Mouse (Mus musculus): ENCODE results near the gene Capzb. TPM values are rescaled to one million over a fixed set of nuclear protein-coding genes. Genes with fewer than 3 reads are reported as not detected.

Gene Capzb
- polyA plus RNA-seq, 1 experiment from 2014 or later, result 395 TPM

- peak overlapping the region; percentile 88 for H3K4me2 ChIP-seq
- H3K9me3 ChIP-seq (replicated peaks), result no peaks in the 10 kb centered on the region
- peak overlapping the region; percentile 82 for H3K4me3 ChIP-seq
Observed at GRCm38 (mm10) chr4:139310899-139311701, 118.4 kb downstream of the Capzb start.

DNA sequence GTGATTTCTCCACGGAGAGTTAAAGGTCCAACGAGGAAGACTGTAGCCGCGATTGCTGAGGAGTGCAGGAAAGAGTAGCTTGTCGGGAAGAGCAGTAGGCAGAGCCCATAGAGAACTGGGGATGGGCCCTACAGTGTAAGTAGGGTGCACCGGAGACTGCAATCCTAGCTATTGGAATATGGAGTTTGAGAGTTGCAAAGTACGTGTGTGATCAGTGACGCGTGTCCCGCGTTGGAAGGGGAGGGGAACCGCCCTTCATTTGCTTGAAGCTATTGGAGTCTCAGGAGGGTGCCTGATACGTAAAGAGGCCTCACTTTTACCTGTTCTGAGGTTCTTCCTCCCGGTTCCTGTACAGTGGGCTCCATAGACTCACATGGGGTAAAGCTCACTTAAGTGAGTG lies 119.0 kb downstream of the Capzb start:
- Histone ChIP-seq H3K4me1 (replicated peaks) (peaks cover 18% of the 10 kb centered on the region), H3K9ac (peak overlapping the region; percentile 85), H3K9me3 (replicated peaks) (no peaks in the 10 kb centered on the region), H3K27ac (ENCODE audit: poor library complexity, severe bottlenecking) (no peak overlapping the region), H3K4me2 (peak overlapping the region; percentile 88), H3K27me3 (replicated peaks) (peaks cover 11% of the 10 kb centered on the region), H3K4me3 (peak overlapping the region; percentile 82), H3K36me3 (peaks cover 25% of the 10 kb centered on the region)
- 24% methylated on average over 14 of the region's 14 CpGs for WGBS
- no peak for ATAC-seq (ENCODE audit: insufficient number of reproducible peaks, low FRiP score)

More at GRCm38 (mm10) chr4:139310899-139311701, 118.4 kb downstream of the Capzb start:
- peak; percentile 73; the same call in 1 of the 2 replicates for ATAC-seq (ENCODE audit: insufficient number of reproducible peaks, low FRiP score)
- H3K27me3 ChIP-seq (replicated peaks), result peaks cover 11% of the 10 kb centered on the region
- under 1% methylated on average over 45 of the region's 53 CpGs for WGBS
- H3K9ac ChIP-seq, result peak overlapping the region; percentile 85
- peak overlapping the region; percentile 43; the same call in 1 of the 2 replicates for H3K27ac ChIP-seq (ENCODE audit: poor library complexity, severe bottlenecking)
- peaks cover 24% of the 10 kb centered on the region; the same call in 1 of the 2 replicates for H3K36me3 ChIP-seq
- H3K4me1 ChIP-seq (replicated peaks), result peaks cover 18% of the 10 kb centered on the region

GRCm38 (mm10) chr4:139312632-139313031 lies 119.9 kb downstream of the Capzb start:
- H3K4me1 ChIP-seq (replicated peaks), result peaks cover 18% of the 10 kb centered on the region
- no peak overlapping the region for H3K4me2 ChIP-seq
- no peak for ATAC-seq (ENCODE audit: insufficient number of reproducible peaks, low FRiP score)
- WGBS, result 54% methylated on average over 4 of the region's 4 CpGs
- no peak overlapping the region for H3K27ac ChIP-seq (ENCODE audit: poor library complexity, severe bottlenecking)
- no peak overlapping the region for H3K9ac ChIP-seq
- H3K4me3 ChIP-seq, result no peak overlapping the region
- peaks cover 30% of the 10 kb centered on the region for H3K36me3 ChIP-seq
- peaks cover 11% of the 10 kb centered on the region for H3K27me3 ChIP-seq (replicated peaks)
- H3K9me3 ChIP-seq (replicated peaks), result no peaks in the 10 kb centered on the region

GRCm38 (mm10) chr4:139318449-139318848 lies 125.8 kb downstream of the Capzb start:
- Histone ChIP-seq H3K27ac (ENCODE audit: poor library complexity, severe bottlenecking) (no peak overlapping the region), H3K4me2 (no peak overlapping the region), H3K4me1 (replicated peaks) (no peaks in the 10 kb centered on the region), H3K4me3 (no peak overlapping the region), H3K36me3 (peaks cover 46% of the 10 kb centered on the region), H3K27me3 (replicated peaks) (no peaks in the 10 kb centered on the region), H3K9me3 (replicated peaks) (no peaks in the 10 kb centered on the region), H3K9ac (no peak overlapping the region)
- no peak for ATAC-seq (ENCODE audit: insufficient number of reproducible peaks, low FRiP score)
- WGBS, result 86% methylated on average over 11 of the region's 11 CpGs

- Histone ChIP-seq H3K27ac (ENCODE audit: poor library complexity, severe bottlenecking) (no peak overlapping the region), H3K4me2 (no peak overlapping the region), H3K9ac (no peak overlapping the region), H3K36me3 (peaks cover 40% of the 10 kb centered on the region), H3K9me3 (replicated peaks) (0 out of 2 replicates have a peak, but pooled peaks cover 1% of the 10 kb centered on the region), H3K4me1 (replicated peaks) (no peaks in the 10 kb centered on the region), H3K4me3 (no peak overlapping the region), H3K27me3 (replicated peaks) (no peaks in the 10 kb centered on the region)
- 87% methylated on average over 4 of the region's 4 CpGs for WGBS
- no peak for ATAC-seq (ENCODE audit: insufficient number of reproducible peaks, low FRiP score)
Observed at GRCm38 (mm10) chr4:139319740-139320139, 127.0 kb downstream of the Capzb start.

- H3K27me3 ChIP-seq (replicated peaks), result peaks cover 12% of the 10 kb centered on the region
- no peak overlapping the region for H3K27ac ChIP-seq (ENCODE audit: poor library complexity, severe bottlenecking)
- H3K9me3 ChIP-seq (replicated peaks), result no peaks in the 10 kb centered on the region; the same call in 1 of the 2 replicates
- 0 out of 2 replicates have a peak, but pooled peaks cover 4% of the 10 kb centered on the region for H3K4me1 ChIP-seq (replicated peaks)
- ATAC-seq (ENCODE audit: insufficient number of reproducible peaks, low FRiP score), result peak; percentile 85
- 4% methylated on average over 10 of the region's 10 CpGs for WGBS
- no peaks in the 10 kb centered on the region for H3K36me3 ChIP-seq
- peak overlapping the region; percentile 37 for H3K4me3 ChIP-seq
- peak overlapping the region; percentile 59 for H3K9ac ChIP-seq
- peak overlapping the region; percentile 63 for H3K4me2 ChIP-seq
Observed at GRCm38 (mm10) chr4:139330605-139331004, 137.9 kb downstream of the Capzb start.

- H3K9ac ChIP-seq, result no peak overlapping the region
- no peak overlapping the region for H3K4me2 ChIP-seq
- 76% methylated on average over 6 of the region's 9 CpGs for WGBS
- no peak for ATAC-seq (ENCODE audit: insufficient number of reproducible peaks, low FRiP score)
- H3K27me3 ChIP-seq (replicated peaks), result peaks cover 17% of the 10 kb centered on the region
- no peaks in the 10 kb centered on the region for H3K9me3 ChIP-seq (replicated peaks)
- H3K36me3 ChIP-seq, result no peaks in the 10 kb centered on the region
- no peak overlapping the region for H3K4me3 ChIP-seq
- peaks cover 9% of the 10 kb centered on the region; the same call in 1 of the 2 replicates for H3K4me1 ChIP-seq (replicated peaks)
- H3K27ac ChIP-seq (ENCODE audit: poor library complexity, severe bottlenecking), result no peak overlapping the region
Observed at GRCm38 (mm10) chr4:139334631-139335295, 142.1 kb downstream of the Capzb start.

DNA sequence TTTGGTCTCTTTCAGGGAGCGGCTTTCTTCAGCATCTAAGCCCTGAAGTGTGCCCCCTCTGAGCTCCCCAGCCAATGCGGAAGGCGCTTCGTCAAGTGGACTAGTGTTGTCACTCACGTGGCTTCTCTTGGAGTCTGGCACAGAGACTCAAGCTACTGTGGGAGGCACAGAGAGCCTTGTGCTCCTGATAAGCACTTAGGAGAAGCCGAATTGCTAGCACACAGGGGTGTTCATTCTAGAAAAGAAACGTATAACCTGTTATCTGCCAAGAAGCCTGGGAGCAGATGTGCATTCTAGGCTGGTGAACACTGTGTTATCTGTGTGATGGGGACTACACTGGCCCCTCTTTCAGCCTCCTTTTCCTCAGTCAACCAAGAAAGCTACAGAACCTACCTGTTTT lies 142.8 kb downstream of the Capzb start:
- peak overlapping the region; percentile 9; the same call in 1 of the 2 replicates for H3K27ac ChIP-seq (ENCODE audit: poor library complexity, severe bottlenecking)
- WGBS, result 30% methylated on average over 7 of the region's 7 CpGs
- peaks cover 17% of the 10 kb centered on the region for H3K27me3 ChIP-seq (replicated peaks)
- H3K9me3 ChIP-seq (replicated peaks), result no peaks in the 10 kb centered on the region
- no peaks in the 10 kb centered on the region for H3K36me3 ChIP-seq
- H3K9ac ChIP-seq, result no peak overlapping the region
- peaks cover 9% of the 10 kb centered on the region; the same call in 1 of the 2 replicates for H3K4me1 ChIP-seq (replicated peaks)
- peak; percentile 82 for ATAC-seq (ENCODE audit: insufficient number of reproducible peaks, low FRiP score)
- no peak overlapping the region for H3K4me3 ChIP-seq
- H3K4me2 ChIP-seq, result no peak overlapping the region

- peak overlapping the region; percentile 65 for H3K4me2 ChIP-seq
- WGBS, result 15% methylated on average over 24 of the region's 24 CpGs
- H3K9me3 ChIP-seq (replicated peaks), result no peaks in the 10 kb centered on the region
- ATAC-seq (ENCODE audit: insufficient number of reproducible peaks, low FRiP score), result peak; percentile 85
- peaks cover 9% of the 10 kb centered on the region; the same call in 1 of the 2 replicates for H3K4me1 ChIP-seq (replicated peaks)
- no peaks in the 10 kb centered on the region for H3K36me3 ChIP-seq
- peak overlapping the region; percentile 33; the same call in 1 of the 2 replicates for H3K9ac ChIP-seq
- peak overlapping the region; percentile 27; the same call in 1 of the 2 replicates for H3K27ac ChIP-seq (ENCODE audit: poor library complexity, severe bottlenecking)
- peaks cover 12% of the 10 kb centered on the region; the same call in 1 of the 2 replicates for H3K27me3 ChIP-seq (replicated peaks)
- H3K4me3 ChIP-seq, result peak overlapping the region; percentile 37
Observed at GRCm38 (mm10) chr4:139336822-139337483, 144.3 kb downstream of the Capzb start.

GRCm38 (mm10) chr4:139338145-139338544 lies 145.4 kb downstream of the Capzb start:
- 38% methylated on average over 33 of the region's 33 CpGs for WGBS
- peaks cover 12% of the 10 kb centered on the region; the same call in 1 of the 2 replicates for H3K27me3 ChIP-seq (replicated peaks)
- H3K4me1 ChIP-seq (replicated peaks), result peaks cover 9% of the 10 kb centered on the region; the same call in 1 of the 2 replicates
- no peak overlapping the region for H3K4me3 ChIP-seq
- no peak overlapping the region for H3K4me2 ChIP-seq
- no peak for ATAC-seq (ENCODE audit: insufficient number of reproducible peaks, low FRiP score)
- H3K27ac ChIP-seq (ENCODE audit: poor library complexity, severe bottlenecking), result no peak overlapping the region
- no peaks in the 10 kb centered on the region for H3K36me3 ChIP-seq
- H3K9ac ChIP-seq, result no peak overlapping the region
- no peaks in the 10 kb centered on the region for H3K9me3 ChIP-seq (replicated peaks)
